Mouse (Mus musculus) lung, embryonic 14.5 days (tissue): ENCODE measurements around the gene Cavin4. TPM values are rescaled to one million over a fixed set of nuclear protein-coding genes. Genes with fewer than 3 reads are reported as not detected.
"Not testable (repeated sequence)": the region's sequence is repeated elsewhere in the genome, so short reads cannot be mapped to it uniquely, and the experiment has no call there.

Source experiments
- ATAC-seq: fragments of 200-750 bp; cut with Nextera tagmentation; 2 replicates; pipeline ENCODE4 v1.8.0; 2017; ENCODE audit warnings: mild to moderate bottlenecking, moderate TSS enrichment, moderate library complexity; ENCODE audit not compliant: insufficient read depth
- DNase-seq: peaks from one replicate; pipeline ENCODE4 v3.0.0-alpha.2; 2015
- H3K27ac ChIP-seq: fragments of 300-500 bp; sonication (generic); 2 replicates; pipeline ENCODE4 v1.5.1; 2014; ENCODE audit warnings: low read depth, mild to moderate bottlenecking, moderate library complexity
- H3K27me3 ChIP-seq: fragments of 300-500 bp; sonication (generic); 2 replicates; pipeline ENCODE4 v1.6.1; 2014; ENCODE audit warnings: low read length, control low read depth; ENCODE audit not compliant: insufficient read depth
- H3K36me3 ChIP-seq: fragments of 300-500 bp; sonication (generic); 2 replicates; pipeline ENCODE4 v1.6.1; 2014; ENCODE audit warnings: control low read depth; ENCODE audit not compliant: insufficient read depth
- H3K4me1 ChIP-seq: fragments of 300-500 bp; sonication (generic); 2 replicates; pipeline ENCODE4 v1.6.1; 2014; ENCODE audit warnings: antibody characterized with exemption, control low read depth; ENCODE audit not compliant: insufficient read depth
- H3K4me2 ChIP-seq: fragments of 300-500 bp; sonication (generic); 2 replicates; pipeline ENCODE4 v1.6.1; 2014; ENCODE audit warnings: mild to moderate bottlenecking
- H3K4me3 ChIP-seq: fragments of 300-500 bp; sonication (generic); 2 replicates; pipeline ENCODE4 v1.5.1; 2014; ENCODE audit warnings: low read depth, low read length
- H3K9ac ChIP-seq: fragments of 300-500 bp; sonication (generic); 2 replicates; pipeline ENCODE4 v1.6.1; 2014
- H3K9me3 ChIP-seq: fragments of 300-500 bp; sonication (generic); 2 replicates; pipeline ENCODE4 v1.6.1; 2016; ENCODE audit warnings: low read depth, low read length, control low read depth
- CTCF ChIP-seq: IDR thresholded peaks from 2 replicates; pipeline ENCODE4 v1.5.1; 2016; ENCODE audit warnings: antibody characterized with exemption, low read depth
- WGBS: fragments of 180-500 bp; shearing (Covaris S2); extraction: QIAGEN DNeasy Blood & Tissue Kit; methylation state at CpG from one replicate; pipeline ENCODE4 v1.1.7; 2014; 5-methylcytosine and 5-hydroxymethylcytosine counted together
- polyA plus RNA-seq: library from polyadenylated mRNA; unstranded; fragments of >200 nt; fragmentation: Nextera tagmentation; extraction: Ambion mirVana; gene quantifications from 2 replicates; pipeline ENCODE4 v1.2.1, GENCODE M21; 2014

Cavin4 gene
- polyA plus RNA-seq, 1 experiment from 2014 or later = 1.6 TPM

GRCm38 (mm10) chr4:48672915-48673314 is 9.6 kb downstream of the Cavin4 start:
- no peak for TF ChIP-seq CTCF
- no peak overlapping the region for H3K4me3 ChIP-seq
- no peaks in the 10 kb centered on the region for H3K4me1 ChIP-seq
- ATAC-seq (peak; percentile 20; the same call in 1 of the 2 replicates), DNase-seq (peak; percentile 76)
- H3K9ac ChIP-seq = no peak overlapping the region
- H3K9me3 ChIP-seq = no peaks in the 10 kb centered on the region
- no peak overlapping the region for H3K27ac ChIP-seq
- H3K36me3 ChIP-seq = peaks cover 20% of the 10 kb centered on the region
- H3K27me3 ChIP-seq = no peaks in the 10 kb centered on the region
- H3K4me2 ChIP-seq = no peak overlapping the region
- WGBS = 54% methylated on average over 5 of the region's 5 CpGs

- H3K9me3 ChIP-seq = no peaks in the 10 kb centered on the region
- no peak for DNase-seq
- TF ChIP-seq CTCF = no peak
- no peak for ATAC-seq
- no peak overlapping the region for H3K4me2 ChIP-seq
- no peak overlapping the region for H3K27ac ChIP-seq
- no peak overlapping the region for H3K4me3 ChIP-seq
- no peak overlapping the region for H3K9ac ChIP-seq
- no peaks in the 10 kb centered on the region for H3K27me3 ChIP-seq
- 86% methylated on average over 7 of the region's 7 CpGs for WGBS
- peaks cover 20% of the 10 kb centered on the region for H3K36me3 ChIP-seq
- no peaks in the 10 kb centered on the region for H3K4me1 ChIP-seq
Observed at GRCm38 (mm10) chr4:48674412-48674811, 11.1 kb downstream of the Cavin4 start.

- Histone ChIP-seq H3K9ac (no peak overlapping the region), H3K27ac (no peak overlapping the region), H3K4me3 (no peak overlapping the region), H3K36me3 (peaks cover 12% of the 10 kb centered on the region), H3K9me3 (no peaks in the 10 kb centered on the region), H3K27me3 (no peaks in the 10 kb centered on the region), H3K4me1 (no peaks in the 10 kb centered on the region; the same call in 1 of the 2 replicates), H3K4me2 (no peak overlapping the region)
- DNase-seq = no peak
- no peak for TF ChIP-seq CTCF
- WGBS = 89% methylated on average over 13 of the region's 13 CpGs
- ATAC-seq = no peak
Observed at GRCm38 (mm10) chr4:48676570-48677185, 13.4 kb downstream of the Cavin4 start.

- no peak overlapping the region for H3K4me3 ChIP-seq
- WGBS = 94% methylated on average over 8 of the region's 8 CpGs
- DNase-seq (no peak), ATAC-seq (no peak)
- no peak for TF ChIP-seq CTCF
- no peak overlapping the region for H3K4me2 ChIP-seq
- H3K27me3 ChIP-seq = no peaks in the 10 kb centered on the region
- H3K9ac ChIP-seq = no peak overlapping the region
- H3K4me1 ChIP-seq = no peaks in the 10 kb centered on the region; the same call in 1 of the 2 replicates
- H3K36me3 ChIP-seq = peaks cover 7% of the 10 kb centered on the region
- no peak overlapping the region for H3K27ac ChIP-seq
- no peaks in the 10 kb centered on the region for H3K9me3 ChIP-seq
Observed at GRCm38 (mm10) chr4:48677276-48677675, 14.0 kb downstream of the Cavin4 start.

- DNase-seq (no peak), ATAC-seq (no peak)
- no peak overlapping the region for H3K4me2 ChIP-seq
- H3K9ac ChIP-seq = no peak overlapping the region
- TF ChIP-seq CTCF = no peak
- no peak overlapping the region for H3K4me3 ChIP-seq
- no peaks in the 10 kb centered on the region for H3K27me3 ChIP-seq
- no peaks in the 10 kb centered on the region; the same call in 1 of the 2 replicates for H3K4me1 ChIP-seq
- 61% methylated on average over 2 of the region's 2 CpGs for WGBS
- peaks cover 3% of the 10 kb centered on the region; the same call in 1 of the 2 replicates for H3K36me3 ChIP-seq
- H3K9me3 ChIP-seq = no peaks in the 10 kb centered on the region
- H3K27ac ChIP-seq = no peak overlapping the region
Observed at GRCm38 (mm10) chr4:48677812-48678211, 14.5 kb downstream of the Cavin4 start.

GRCm38 (mm10) chr4:48678793-48679192 is 15.5 kb downstream of the Cavin4 start:
- Histone ChIP-seq H3K4me2 (no peak overlapping the region), H3K4me1 (no peaks in the 10 kb centered on the region; the same call in 1 of the 2 replicates), H3K27ac (no peak overlapping the region), H3K36me3 (no peaks in the 10 kb centered on the region), H3K9me3 (no peaks in the 10 kb centered on the region), H3K4me3 (no peak overlapping the region), H3K27me3 (no peaks in the 10 kb centered on the region), H3K9ac (no peak overlapping the region)
- ATAC-seq (no peak), DNase-seq (no peak)
- no peak for TF ChIP-seq CTCF
- WGBS = 93% methylated on average over 9 of the region's 9 CpGs

GRCm38 (mm10) chr4:48679728-48680127 is 16.4 kb downstream of the Cavin4 start:
- not testable (repeated sequence) for H3K9me3 ChIP-seq, H3K36me3 ChIP-seq, DNase-seq, H3K27me3 ChIP-seq, H3K27ac ChIP-seq, H3K9ac ChIP-seq, H3K4me3 ChIP-seq, H3K4me2 ChIP-seq, H3K4me1 ChIP-seq, ATAC-seq
- WGBS = 57% methylated on average over 5 of the region's 6 CpGs
